Mouse (Mus musculus) bone marrow macrophage, adult 2 months (primary cell): ENCODE data around the gene 6330409D20Rik.

ENCODE experiments used
- CTCF ChIP-seq: IDR thresholded peaks from 2 replicates; pipeline ENCODE4 v1.5.1; 2012; ENCODE audit warnings: low read depth, mild to moderate bottlenecking, low read length, moderate library complexity
- POLR2A ChIP-seq: IDR thresholded peaks from 2 replicates; pipeline ENCODE4 v1.6.1; 2012; ENCODE audit warnings: mild to moderate bottlenecking, low read depth, low read length, borderline replicate concordance

DNA sequence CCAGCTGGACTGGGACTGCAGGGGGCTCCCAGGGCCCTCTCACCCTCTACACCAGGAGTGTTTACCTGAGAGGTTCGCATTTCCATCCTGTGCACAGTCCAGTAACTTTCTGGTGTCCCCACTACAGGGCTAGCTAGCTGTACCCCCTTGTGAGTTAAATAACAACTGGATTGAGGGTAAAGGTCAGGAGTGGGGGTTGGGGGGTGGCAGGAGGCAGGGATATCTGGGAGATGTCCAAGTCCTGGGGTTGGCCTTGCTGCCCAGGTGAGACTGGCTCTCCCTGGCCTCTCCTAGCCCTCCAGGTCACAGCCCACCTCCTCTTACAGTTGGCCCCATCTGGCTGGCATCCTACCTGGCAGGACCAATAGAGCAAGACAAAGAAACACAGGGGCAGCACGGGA lies 36.8 kb downstream of the 6330409D20Rik start, which contains the start of gene Fpgs:
- TF ChIP-seq POLR2A = no peak
- no peak for TF ChIP-seq CTCF
